Mouse (Mus musculus): ENCODE measurements around the gene Gm26566.
"Not testable (repeated sequence)": the region's sequence is repeated elsewhere in the genome, so short reads cannot be mapped to it uniquely, and the experiment has no call there.

Gm26566 gene

DNA sequence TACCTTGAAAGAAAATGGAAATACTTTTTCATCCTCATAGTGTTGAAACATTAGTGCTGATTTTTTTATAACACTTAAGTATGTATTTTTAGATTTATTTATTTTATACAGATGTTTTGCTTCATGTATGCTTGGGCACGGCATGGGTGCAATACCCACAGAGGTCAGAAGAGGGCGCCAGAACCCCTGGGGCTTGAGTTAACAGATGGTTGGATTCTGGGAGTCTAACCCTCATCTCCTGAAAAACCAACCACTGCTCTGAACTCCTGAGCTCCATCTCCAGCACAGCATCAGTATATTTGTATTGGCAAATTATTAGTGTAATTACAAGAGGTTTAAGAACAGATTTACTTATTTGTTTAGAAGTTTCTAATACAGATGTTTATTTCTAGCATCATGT is 16.9 kb downstream of the Gm26566 start:
- in situ Hi-C loops (cut with MboI; ENCODE audit: low sequenced_read_pairs), result no loop called here

DNA sequence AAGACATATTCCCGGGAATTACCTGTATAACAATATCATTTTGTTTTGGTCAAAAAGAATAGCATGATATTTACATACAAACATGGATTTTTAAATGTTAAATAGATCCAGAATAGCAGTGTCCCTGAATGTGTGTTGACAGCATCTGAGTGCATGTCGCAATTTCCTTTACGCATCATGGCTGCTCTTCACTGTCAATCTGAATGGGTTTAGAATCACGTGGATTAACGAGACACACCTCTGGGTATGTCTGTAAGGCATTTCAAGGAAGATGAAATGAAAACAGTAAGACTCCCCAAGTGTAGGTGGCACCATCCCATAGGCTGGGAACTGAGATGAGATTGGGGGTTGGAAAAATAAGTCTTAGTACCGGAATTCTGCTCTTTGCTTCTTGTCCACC is 17.4 kb downstream of the Gm26566 start:
- in situ Hi-C loops (cut with MboI; ENCODE audit: low sequenced_read_pairs), result no loop called here

DNA sequence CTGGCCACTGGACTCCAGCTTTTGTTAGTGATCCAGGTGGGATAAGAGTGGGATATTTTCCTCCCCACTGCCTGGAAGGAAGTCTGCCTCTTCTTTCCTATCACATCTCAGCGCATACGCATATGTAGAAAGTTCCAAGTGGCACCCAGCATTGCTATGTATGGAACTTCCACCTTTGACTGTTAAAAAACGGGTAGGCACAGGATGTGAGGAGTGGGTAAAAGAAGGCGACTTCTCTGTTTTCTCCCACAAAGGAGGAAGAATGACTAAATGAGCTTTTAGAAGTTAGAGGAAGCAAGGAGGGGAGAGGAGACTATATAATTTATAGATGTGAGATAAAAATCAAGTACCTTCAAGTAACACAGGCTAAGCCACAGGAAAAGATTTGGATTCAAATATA is 19.8 kb downstream of the Gm26566 start:
- in situ Hi-C loops (cut with MboI; ENCODE audit: low sequenced_read_pairs), result no loop called here

DNA sequence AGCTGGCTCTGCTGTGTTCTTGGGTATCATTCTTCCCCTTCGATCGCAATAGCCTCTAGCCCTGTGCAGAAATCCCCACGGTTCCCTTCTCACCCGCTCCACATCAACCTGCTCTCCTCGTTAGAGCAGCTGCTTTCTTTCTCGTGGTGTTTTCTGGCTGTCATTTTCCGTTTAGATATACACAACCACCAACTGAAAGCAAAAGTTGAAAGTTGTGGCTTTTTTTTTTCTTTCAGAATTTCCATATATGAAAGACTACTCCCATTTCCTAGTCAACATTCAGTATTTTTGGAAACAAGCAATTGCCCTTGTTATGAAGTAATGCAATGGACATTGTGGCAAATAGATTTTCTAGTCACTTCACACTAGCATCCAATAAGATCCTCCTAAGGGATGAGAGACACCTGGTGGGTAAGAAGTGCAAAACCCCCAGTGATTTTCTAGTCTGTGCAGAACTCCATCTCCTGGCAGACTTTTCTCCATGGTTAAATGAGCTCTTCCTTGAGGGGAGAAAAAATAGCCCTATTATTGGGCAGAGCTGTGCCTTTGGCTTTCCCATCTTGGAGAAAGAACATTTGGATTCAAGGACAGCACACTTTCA is 21.3 kb downstream of the Gm26566 start:
- in situ Hi-C loops (cut with MboI; ENCODE audit: low sequenced_read_pairs), result no loop called here

DNA sequence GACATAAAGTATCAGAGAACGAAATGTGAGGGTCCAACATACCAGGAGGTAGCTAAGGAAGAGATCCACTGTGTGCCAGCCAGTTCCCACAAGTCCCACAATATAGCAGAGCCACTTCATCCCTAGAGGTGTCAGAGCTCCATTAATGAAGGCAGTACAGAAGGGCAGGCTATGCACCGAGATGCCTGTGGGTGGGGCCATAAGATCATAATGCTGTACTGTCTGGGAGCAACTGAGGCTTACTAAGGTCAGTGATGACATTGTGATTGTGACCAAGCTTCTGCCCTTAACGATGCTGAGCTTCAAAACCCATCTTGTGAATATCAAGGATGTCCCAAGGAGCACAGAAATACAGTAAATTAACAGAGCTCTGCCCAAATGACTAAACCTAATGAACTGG is 22.6 kb downstream of the Gm26566 start:
- in situ Hi-C loops (cut with MboI; ENCODE audit: low sequenced_read_pairs), result no loop called here

DNA sequence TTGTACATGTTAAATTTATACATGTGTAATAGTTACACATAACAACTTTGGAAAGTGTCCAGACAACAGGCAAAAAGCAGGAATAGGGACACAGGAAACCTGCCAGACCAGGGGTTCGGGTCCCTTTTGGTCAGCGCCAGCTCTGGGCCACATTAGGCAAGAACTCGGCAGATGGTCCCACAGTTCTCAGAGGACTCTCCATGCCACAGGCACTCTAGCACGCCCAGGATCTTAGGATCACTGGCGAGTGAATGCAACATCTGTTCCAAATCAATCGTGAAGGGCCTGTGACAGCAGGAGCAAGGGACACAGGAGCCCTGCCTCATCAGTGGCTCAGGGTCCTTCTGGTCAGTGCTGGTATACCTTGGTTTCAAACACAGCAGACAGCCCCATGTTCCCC is 28.3 kb downstream of the Gm26566 start:
- in situ Hi-C loops (cut with MboI; ENCODE audit: low sequenced_read_pairs), result no loop called here

DNA sequence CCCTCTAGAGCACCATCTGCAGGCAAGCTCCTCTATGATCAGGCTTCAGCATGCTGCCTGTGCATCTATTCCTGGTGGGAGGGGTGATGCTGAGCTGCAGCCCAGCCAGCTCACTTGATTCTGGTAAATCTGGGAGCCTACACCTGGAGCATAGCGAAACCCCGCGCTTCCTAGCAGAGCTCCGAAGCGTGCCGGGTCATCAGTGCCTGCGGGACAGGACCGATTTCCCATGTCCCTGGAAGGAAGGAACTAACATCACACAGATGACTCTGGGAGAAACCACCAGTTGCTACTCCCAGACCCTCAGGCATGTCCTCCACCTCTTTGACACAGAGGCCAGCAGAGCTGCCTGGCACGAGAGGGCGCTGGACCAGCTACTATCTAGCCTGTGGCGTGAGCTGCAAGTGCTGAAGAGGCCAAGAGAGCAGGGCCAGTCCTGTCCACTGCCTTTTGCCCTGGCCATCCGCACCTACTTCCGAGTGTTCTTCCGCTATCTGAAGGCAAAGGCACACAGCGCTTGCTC is 33.3 kb downstream of the Gm26566 start, which contains the start of gene Gm13271:
TSS of gene Gm13271 (plus strand) at position 51 of the 523 bp plus-strand sequence.
- in situ Hi-C loops (cut with MboI; ENCODE audit: low sequenced_read_pairs), result not testable (repeated sequence)

DNA sequence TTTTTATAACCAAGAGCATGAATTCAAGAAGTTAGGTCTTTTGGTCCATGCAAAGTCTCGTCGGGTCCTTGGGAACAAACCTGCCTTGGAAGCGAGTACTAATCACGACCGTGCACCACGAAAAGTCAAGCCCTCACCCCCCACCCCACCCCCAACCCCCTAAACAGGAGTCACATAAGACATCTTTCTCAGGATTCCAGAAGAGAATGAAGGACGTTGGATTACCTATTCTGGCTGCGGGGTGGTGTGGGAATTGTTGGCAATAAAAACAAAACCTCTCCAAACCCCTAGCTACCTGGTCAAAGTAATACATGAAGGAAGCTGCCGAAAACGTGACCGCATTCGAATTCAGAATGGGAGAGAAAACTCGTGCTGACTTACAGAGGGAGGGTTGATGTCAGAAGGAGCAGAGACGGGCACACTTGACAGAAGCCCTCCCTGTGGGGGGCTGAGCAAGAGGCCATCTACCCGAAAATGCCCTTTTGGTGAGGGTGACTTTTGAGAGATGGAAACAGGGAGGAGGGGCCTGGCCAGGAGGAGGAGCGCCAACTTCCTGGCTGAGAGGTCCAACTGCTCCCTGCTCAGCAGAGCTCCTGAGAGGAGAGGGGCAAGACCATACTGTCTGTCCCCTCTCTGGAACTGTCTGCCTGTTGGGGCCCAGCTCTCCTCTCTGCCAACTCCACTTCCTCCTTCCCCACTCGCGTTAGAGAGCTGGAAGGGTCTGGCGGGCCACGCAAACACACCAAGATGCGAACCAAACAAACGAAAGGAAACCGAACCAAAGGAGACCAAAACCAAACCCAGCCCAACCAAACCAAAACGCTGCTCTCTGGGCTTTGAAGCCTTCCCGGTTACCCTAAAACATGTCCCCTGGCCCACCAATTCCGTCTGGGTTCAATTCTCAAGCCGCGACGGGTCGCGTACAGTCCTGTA is 35.2 kb downstream of the Gm26566 start:
- in situ Hi-C loops (cut with MboI; ENCODE audit: low sequenced_read_pairs), result not testable (repeated sequence)

DNA sequence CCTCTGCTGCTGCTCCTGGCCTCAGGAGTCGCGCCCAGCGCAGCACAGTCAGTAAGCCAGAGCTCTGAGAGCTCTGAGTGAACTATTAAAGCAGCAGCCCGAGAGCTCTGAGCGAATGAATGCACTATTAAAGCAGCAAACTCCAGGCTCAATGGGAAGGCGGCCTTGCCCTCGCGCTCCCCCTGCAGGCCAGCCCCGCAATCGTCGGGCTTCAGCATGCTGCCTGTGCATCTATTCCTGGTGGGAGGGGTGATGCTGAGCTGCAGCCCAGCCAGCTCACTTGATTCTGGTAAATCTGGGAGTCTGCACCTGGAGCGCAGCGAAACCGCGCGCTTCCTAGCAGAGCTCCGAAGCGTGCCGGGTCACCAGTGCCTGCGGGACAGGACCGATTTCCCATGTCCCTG is 36.0 kb downstream of the Gm26566 start:
- in situ Hi-C loops (cut with MboI; ENCODE audit: low sequenced_read_pairs), result not testable (repeated sequence)

DNA sequence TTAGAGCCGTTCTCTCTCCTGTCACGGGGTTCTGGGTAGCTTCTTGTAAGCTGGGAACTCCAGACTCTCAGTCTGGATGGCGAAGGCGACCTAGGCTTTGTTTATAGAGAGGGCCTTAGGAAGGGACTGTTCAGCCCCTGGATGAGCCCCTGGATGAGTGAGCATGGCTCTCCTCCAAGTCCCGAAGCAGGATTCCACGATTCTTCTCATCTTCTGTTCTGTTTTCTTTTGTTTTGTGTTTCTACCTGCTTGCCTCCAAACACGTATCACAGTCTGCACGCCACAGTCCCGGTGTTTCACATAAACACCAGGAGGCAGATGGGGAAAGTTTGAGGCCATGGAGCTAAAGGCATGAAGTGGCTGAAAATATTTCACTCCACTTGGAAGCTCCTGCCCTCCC is 37.1 kb downstream of the Gm26566 start:
- in situ Hi-C loops (cut with MboI; ENCODE audit: low sequenced_read_pairs), result not testable (repeated sequence)

DNA sequence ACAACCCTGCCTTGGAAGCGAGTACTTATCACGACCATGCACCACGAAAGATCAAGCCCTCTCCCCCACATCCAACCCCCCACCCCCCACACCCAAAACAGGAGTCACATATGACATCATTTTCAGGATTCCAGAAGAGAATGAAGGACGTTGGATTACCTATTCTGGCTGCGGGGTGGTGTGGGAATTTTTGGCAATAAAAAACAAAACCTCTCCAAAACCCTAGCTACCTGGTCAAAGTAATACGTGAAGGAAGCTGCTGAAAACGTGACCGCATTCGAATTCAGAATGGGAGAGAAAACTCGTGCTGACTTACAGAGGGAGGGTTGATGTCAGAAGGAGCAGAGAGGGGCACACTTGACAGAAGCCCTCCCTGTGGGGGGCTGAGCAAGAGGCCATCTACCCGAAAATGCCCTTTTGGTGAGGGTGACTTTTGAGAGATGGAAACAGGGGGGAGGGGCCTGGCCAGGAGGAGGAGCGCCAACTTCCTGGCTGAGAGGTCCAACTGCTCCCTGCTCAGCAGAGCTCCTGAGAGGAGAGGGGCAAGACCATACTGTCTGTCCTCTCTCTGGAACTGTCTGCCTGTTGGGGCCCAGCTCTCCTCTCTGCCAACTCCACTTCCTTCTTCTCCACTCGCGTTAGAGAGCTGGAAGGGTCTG is 38.1 kb downstream of the Gm26566 start, which contains the start of gene Gm13283:
TSS of gene Gm13283 (plus strand) at position 510 of the 659 bp plus-strand sequence.
- in situ Hi-C loops (cut with MboI; ENCODE audit: low sequenced_read_pairs), result not testable (repeated sequence)

DNA sequence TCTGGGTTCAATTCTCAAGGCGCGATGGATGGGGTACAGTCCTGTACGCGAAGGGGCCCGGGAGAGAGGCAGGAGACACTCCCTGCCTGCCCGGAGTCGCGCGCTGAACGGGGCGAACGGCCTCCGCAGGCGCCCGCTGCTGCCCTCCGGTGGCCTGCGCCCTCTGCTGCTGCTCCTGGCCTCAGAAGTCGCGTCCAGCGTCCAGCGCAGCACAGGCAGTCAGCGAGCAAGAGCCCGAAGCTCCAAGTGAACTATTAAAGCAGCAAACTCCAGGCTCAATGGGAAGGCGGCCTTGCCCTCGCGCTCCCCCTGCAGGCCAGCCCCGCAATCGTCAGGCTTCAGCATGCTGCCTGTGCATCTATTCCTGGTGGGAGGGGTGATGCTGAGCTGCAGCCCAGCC is 38.8 kb downstream of the Gm26566 start:
- in situ Hi-C loops (cut with MboI; ENCODE audit: low sequenced_read_pairs), result not testable (repeated sequence)

DNA sequence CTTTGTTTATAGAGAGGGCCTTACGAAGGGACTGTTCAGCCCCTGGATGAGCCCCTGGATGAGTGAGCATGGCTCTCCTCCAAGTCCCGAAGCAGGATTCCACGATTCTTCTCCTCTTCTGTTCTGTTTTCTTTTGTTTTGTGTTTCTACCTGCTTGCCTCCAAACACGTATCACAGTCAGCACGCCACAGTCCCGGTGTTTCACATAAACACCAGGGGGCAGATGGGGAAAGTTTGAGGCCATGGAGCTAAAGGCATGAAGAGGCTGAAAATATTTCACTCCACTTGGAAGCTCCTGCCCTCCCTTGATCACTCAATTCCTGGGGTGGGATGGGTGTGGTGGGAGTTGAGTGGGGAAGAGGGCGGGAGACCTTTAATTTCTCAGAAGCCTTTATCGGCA is 40.2 kb downstream of the Gm26566 start:
- in situ Hi-C loops (cut with MboI; ENCODE audit: low sequenced_read_pairs), result not testable (repeated sequence)

DNA sequence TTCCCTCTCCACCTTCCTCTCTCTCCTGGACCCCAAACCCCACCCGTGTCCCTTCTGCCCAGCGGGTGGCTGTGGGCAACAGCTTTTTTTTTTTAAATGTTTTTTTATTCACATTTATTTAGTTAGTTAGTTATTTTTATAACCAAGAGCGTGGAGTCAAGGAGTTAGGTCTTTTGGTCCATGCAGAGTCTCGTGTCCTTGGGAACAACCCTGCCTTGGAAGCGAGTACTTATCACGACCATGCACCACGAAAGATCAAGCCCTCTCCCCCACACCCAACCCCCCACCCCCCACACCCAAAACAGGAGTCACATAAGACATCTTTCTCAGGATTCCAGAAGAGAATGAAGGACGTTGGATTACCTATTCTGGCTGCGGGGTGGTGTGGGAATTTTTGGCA is 40.7 kb downstream of the Gm26566 start:
- in situ Hi-C loops (cut with MboI; ENCODE audit: low sequenced_read_pairs), result not testable (repeated sequence)

DNA sequence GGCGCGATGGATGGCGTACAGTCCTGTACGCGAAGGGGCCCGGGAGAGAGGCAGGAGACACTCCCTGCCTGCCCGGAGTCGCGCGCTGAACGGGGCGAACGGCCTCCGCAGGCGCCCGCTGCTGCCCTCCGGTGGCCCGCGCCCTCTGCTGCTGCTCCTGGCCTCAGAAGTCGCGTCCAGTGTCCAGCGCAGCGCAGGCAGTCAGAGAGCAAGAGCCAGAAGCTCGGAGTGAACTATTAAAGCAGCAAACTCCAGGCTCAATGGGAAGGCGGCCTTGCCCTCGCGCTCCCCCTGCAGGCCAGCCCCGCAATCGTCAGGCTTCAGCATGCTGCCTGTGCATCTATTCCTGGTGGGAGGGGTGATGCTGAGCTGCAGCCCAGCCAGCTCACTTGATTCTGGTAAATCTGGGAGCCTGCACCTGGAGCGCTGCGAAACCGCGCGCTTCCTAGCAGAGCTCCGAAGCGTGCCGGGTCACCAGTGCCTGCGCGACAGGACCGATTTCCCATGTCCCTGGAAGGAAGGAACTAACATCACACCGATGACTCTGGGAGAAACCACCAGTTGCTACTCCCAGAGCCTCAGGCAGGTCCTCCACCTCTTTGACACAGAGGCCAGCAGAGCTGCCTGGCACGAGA is 41.9 kb downstream of the Gm26566 start:
- in situ Hi-C loops (cut with MboI; ENCODE audit: low sequenced_read_pairs), result not testable (repeated sequence)

Data from CH12F3 (cell line).